Mouse (Mus musculus): ENCODE data around the gene Habp2. TPM values are rescaled to one million over a fixed set of nuclear protein-coding genes. Genes with fewer than 3 reads are reported as not detected.
"Not testable (repeated sequence)": the region's sequence is repeated elsewhere in the genome, so short reads cannot be mapped to it uniquely, and the experiment has no call there.

Habp2 gene
- polyA plus RNA-seq, 1 experiment from 2014 or later, result not detected

DNA sequence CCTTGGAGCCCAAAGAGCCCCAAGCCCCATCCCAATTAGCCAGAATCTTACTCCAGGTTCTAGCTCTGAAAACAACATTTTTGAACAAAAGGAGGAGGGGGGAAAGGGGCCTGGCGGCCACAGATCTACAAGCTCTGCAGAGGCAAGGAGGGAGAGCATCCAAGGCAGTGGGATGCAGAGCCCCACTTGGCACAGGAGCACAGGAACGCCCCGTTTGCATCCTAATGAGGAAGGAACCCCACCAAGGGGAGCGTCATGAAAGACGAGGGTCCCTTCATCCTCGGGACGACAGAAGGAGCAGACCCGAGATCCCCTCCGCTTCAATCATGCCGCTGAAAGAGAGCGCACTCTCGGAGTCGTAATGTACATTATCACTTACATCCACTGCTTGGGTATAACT, 59.8 kb downstream of the Habp2 start:
- Histone ChIP-seq H3K27me3 (ENCODE audit: insufficient read depth, poor library complexity, severe bottlenecking) (peaks cover 39% of the 10 kb centered on the region), H3K4me3 (no peak overlapping the region), H3K4me1 (replicated peaks) (peaks cover 32% of the 10 kb centered on the region), H3K9me3 (no peaks in the 10 kb centered on the region), H3K27ac (no peak overlapping the region), H3K36me3 (no peaks in the 10 kb centered on the region)
- WGBS, result 52% methylated on average over 13 of the region's 13 CpGs
- no peak for DNase-seq (ENCODE audit: low spot score)

DNA sequence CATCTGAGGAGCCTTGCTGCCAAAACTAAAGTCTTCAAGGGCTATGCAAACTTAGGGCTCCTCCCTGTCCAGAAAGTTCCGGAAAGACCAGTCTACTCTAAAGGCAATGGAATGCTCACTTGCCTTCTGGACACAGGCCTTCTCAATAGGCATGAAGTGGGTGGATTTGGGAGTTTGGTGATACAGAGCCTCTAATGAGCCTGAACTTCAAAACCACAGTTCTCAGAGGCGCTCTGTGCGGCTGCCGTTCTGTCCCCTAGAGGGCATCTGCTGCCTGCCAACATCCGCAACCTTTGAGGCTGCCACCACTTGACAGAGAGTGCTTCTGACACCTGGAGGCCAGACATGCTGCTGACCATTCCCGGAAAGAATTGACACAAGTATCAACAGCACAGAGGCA, 62.4 kb downstream of the Habp2 start:
- peaks cover 22% of the 10 kb centered on the region for H3K4me1 ChIP-seq (replicated peaks)
- H3K27me3 ChIP-seq (ENCODE audit: insufficient read depth, poor library complexity, severe bottlenecking), result peaks cover 22% of the 10 kb centered on the region
- no peak overlapping the region for H3K4me3 ChIP-seq
- no peaks in the 10 kb centered on the region for H3K36me3 ChIP-seq
- 36% methylated on average over 6 of the region's 6 CpGs for WGBS
- H3K9me3 ChIP-seq, result no peaks in the 10 kb centered on the region
- DNase-seq (ENCODE audit: low spot score), result peak; percentile 30
- H3K27ac ChIP-seq, result no peak overlapping the region

DNA sequence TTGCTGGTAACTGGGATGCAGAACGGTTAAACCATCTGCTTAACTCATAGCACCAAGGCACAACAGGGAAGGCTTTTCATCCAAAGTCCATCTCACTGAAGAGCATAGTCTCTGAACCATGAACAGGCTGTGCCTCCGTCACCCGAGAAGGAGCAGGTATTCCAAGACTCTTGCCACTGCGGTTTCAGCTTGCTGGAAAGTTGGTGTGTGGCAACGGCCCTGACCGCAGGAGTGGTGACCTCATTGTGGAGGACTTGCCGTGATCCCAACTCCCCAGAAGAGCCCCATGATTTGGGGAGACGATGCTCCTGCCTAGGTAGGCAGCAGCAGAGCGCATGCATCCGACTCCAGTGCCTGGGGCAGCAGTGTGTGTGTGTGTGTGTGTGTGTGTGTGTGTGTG, 66.8 kb downstream of the Habp2 start:
- Histone ChIP-seq H3K27me3 (ENCODE audit: insufficient read depth, poor library complexity, severe bottlenecking) (no peaks in the 10 kb centered on the region), H3K36me3 (no peaks in the 10 kb centered on the region), H3K4me1 (replicated peaks) (peaks cover 9% of the 10 kb centered on the region), H3K27ac (no peak overlapping the region), H3K9me3 (no peaks in the 10 kb centered on the region), H3K4me3 (no peak overlapping the region)
- no peak for DNase-seq (ENCODE audit: low spot score)
- 84% methylated on average over 10 of the region's 10 CpGs for WGBS

DNA sequence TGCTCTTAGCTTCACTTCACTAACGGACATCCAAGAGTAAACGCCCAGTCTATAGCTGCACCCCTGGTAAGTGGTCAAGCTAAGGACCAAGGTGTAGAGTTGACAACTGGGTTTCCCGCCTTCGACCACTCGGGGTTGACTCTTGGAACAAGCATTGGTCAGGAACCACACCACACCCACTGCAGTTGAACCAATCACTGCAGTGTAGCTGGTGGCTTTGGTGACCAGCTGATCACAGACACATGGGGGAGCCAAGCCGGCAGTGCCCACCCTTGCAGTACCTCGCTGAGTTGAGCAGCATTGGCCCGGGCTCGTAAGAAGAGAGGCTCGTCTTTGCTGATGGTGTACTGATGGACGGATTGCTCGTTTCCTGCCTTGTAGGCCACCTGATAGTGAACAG, 68.3 kb downstream of the Habp2 start:
- 88% methylated on average over 12 of the region's 12 CpGs for WGBS
- Histone ChIP-seq H3K36me3 (no peaks in the 10 kb centered on the region), H3K27me3 (ENCODE audit: insufficient read depth, poor library complexity, severe bottlenecking) (no peaks in the 10 kb centered on the region), H3K9me3 (no peaks in the 10 kb centered on the region), H3K4me1 (replicated peaks) (peaks cover 3% of the 10 kb centered on the region; the same call in 1 of the 2 replicates), H3K27ac (no peak overlapping the region), H3K4me3 (no peak overlapping the region)
- DNase-seq (ENCODE audit: low spot score), result no peak

DNA sequence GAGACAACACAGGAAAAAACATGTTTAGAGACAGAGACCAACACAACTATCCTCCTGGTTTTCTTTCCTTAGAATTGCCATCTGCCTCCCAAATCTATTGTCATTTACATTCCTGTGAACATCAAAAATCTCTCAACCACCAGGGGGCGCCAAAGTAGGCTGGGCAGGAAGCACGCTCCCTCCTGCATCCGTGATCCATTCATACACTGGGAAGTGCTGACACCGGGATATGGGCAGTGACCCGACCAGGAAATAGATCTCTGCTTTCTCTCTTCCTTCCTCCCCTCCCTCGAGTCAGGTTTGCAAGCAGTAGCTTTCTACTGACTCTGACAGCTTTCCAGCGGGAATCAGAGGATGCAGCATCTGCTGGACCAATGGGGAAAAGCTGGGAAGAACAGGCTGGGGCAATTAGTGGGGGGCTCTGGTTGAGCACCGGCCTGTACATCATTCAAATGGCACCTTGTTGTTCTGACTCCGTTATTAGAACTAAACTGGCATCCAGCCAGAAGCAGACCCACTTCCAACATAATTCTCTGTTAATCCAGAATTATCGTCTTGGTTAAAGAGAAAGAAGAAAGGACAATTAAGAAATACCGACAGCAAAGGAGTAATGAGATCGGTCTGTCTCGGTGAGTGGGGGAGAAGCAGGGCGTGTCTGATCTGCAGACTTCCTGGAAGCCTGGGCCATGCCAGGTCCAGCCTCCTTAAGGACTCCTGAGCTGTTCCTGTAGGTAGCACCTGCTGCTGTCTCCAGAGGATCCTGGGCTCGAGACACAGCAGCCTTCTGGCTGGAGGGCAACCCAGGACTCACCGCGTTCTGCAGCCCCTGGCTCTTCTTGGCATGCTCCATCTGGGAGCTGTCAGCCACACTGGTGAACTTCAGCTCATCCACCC, 69.8 kb downstream of the Habp2 start:
- DNase-seq (ENCODE audit: low spot score), result peak; percentile 68
- H3K27me3 ChIP-seq (ENCODE audit: insufficient read depth, poor library complexity, severe bottlenecking), result no peaks in the 10 kb centered on the region
- WGBS, result 47% methylated on average over 17 of the region's 17 CpGs
- no peaks in the 10 kb centered on the region for H3K9me3 ChIP-seq
- no peak overlapping the region for H3K4me3 ChIP-seq
- H3K4me1 ChIP-seq (replicated peaks), result no peaks in the 10 kb centered on the region
- no peak overlapping the region for H3K27ac ChIP-seq
- no peaks in the 10 kb centered on the region for H3K36me3 ChIP-seq

DNA sequence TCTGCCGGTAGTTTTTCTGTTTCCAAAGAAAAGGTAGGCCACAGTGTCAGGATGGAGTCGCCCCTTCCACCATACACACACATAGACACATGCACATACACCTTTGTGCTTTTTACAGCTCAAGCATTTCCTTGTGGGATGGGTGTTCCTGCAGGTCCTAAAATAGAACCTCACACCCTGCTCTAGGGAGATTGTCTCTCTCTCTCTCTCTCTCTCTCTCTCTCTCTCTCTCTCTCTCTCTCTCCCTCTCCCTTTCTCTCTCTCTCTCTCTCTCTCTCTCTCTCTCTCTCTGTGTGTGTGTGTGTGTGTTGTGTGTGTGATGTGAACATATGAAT, 70.4 kb downstream of the Habp2 start:
- not testable (repeated sequence) for H3K27ac ChIP-seq; H3K27me3 ChIP-seq (ENCODE audit: insufficient read depth, poor library complexity, severe bottlenecking); H3K4me3 ChIP-seq; H3K36me3 ChIP-seq; H3K4me1 ChIP-seq (replicated peaks); DNase-seq (ENCODE audit: low spot score); H3K9me3 ChIP-seq
- 84% methylated on average over 2 of the region's 2 CpGs for WGBS

DNA sequence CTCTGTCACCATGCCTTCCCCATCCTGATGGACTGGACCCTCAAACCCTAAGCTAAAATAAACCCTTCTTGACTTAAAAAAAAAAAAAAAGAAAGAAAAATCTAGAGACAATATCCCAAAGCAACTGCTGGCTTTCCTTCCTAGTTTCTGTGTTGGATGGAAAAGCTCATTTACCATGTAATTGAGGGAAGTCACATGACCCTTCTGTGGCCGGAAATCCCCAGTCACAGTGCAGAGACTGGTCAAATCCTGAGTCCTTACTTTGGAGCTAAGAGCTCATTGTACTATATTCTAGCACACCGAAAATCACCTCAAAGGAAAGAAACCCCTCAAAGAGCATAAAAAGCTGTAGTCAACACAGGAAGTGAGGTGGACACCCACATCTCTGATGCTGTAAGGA, 72.0 kb downstream of the Habp2 start:
- 76% methylated on average over 2 of the region's 2 CpGs for WGBS
- Histone ChIP-seq H3K36me3 (no peaks in the 10 kb centered on the region), H3K9me3 (no peaks in the 10 kb centered on the region), H3K27ac (no peak overlapping the region), H3K4me1 (replicated peaks) (0 out of 2 replicates have a peak, but pooled peaks cover 1% of the 10 kb centered on the region), H3K4me3 (no peak overlapping the region), H3K27me3 (ENCODE audit: insufficient read depth, poor library complexity, severe bottlenecking) (no peaks in the 10 kb centered on the region)
- no peak for DNase-seq (ENCODE audit: low spot score)

DNA sequence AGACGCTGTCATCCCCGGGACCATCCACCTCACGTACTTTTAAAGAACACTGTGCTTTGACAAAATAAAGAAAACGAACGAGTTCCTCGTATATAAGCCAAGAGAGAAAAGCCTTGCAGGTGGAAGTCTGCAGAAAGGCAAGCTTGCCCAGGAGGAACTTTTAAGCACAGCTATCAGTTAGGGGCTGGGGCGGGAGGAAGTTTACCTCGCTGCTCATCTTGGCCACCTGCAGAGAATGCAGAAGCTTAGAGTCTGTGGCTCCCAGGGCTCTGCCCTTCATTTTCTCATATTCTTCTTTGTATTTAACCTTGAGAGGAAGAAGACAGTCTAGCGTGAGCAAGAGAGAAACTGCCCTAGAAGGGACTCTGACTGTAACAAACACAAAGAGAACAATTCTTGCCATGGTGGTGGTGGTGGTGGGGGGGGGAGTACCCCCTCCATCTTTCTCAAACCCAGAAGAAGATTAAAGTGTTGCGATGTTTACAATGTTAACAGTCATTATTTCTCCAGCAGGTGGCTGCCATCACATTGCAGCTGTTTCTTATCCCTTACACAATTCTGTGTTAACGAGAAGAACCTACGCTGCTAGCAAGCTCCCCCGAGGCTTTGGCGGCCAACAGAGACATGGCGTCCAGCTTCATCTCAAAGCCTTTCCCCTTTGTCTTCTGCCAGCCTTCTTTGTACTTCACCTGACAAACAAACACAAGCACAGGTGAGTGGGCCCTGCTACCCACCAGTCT, 77.0 kb downstream of the Habp2 start:
- WGBS, result 77% methylated on average over 15 of the region's 15 CpGs
- no peak for DNase-seq (ENCODE audit: low spot score)

DNA sequence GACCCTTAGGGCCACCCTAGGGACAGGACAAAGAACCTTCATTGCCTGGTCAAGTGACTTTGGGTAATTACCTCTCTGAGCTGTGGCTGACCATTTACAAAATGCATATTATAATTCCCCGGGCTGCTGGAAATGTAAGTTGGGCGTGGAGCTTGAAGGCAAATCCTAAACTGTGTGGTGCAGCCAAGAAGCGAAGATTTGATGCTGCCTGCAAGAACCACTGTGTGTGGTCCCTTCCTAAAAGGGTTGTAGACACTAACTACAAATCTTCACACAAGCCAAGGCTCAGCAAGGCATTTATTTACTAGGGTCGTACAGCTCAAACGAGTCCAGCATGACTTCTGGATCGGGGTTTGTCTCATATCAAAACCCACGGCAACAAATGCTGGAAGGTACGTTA, 77.6 kb downstream of the Habp2 start:
- H3K27ac ChIP-seq, result no peak overlapping the region
- H3K4me1 ChIP-seq (replicated peaks), result peaks cover 12% of the 10 kb centered on the region; the same call in 1 of the 2 replicates
- DNase-seq (ENCODE audit: low spot score), result no peak
- no peaks in the 10 kb centered on the region for H3K9me3 ChIP-seq
- H3K4me3 ChIP-seq, result no peak overlapping the region
- no peaks in the 10 kb centered on the region for H3K27me3 ChIP-seq (ENCODE audit: insufficient read depth, poor library complexity, severe bottlenecking)
- WGBS, result 94% methylated on average over 8 of the region's 8 CpGs
- H3K36me3 ChIP-seq, result no peaks in the 10 kb centered on the region

More for the DNA sequence above, 77.0 kb downstream of the Habp2 start:
- no peaks in the 10 kb centered on the region for H3K36me3 ChIP-seq
- no peak overlapping the region for H3K4me3 ChIP-seq
- no peaks in the 10 kb centered on the region for H3K27me3 ChIP-seq (ENCODE audit: insufficient read depth, poor library complexity, severe bottlenecking)
- H3K4me1 ChIP-seq (replicated peaks), result peaks cover 12% of the 10 kb centered on the region; the same call in 1 of the 2 replicates
- no peaks in the 10 kb centered on the region for H3K9me3 ChIP-seq
- no peak overlapping the region for H3K27ac ChIP-seq

DNA sequence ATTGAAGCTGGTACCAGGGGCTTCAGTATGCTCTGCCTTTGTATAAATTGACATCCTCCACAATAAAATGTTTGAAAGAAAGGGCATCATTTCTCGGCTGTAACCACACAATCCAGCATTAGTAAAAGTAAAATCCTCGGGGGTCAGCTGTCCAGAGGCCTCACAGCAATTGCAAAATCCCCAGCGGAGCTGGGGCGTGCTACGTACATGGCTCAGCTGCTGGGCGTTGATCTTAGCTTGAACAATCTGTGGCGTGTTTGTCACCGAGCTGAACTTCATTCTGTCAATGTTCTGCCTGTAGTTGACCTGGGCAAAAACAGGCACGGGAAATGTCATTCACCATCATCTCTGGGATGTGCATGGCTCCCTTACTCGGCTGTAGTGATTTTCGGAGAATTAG, 79.2 kb downstream of the Habp2 start:
- Histone ChIP-seq H3K36me3 (no peaks in the 10 kb centered on the region), H3K4me3 (no peak overlapping the region), H3K27me3 (ENCODE audit: insufficient read depth, poor library complexity, severe bottlenecking) (no peaks in the 10 kb centered on the region), H3K9me3 (no peaks in the 10 kb centered on the region), H3K4me1 (replicated peaks) (peaks cover 12% of the 10 kb centered on the region; the same call in 1 of the 2 replicates), H3K27ac (no peak overlapping the region)
- no peak for DNase-seq (ENCODE audit: low spot score)
- WGBS, result 83% methylated on average over 11 of the region's 11 CpGs

DNA sequence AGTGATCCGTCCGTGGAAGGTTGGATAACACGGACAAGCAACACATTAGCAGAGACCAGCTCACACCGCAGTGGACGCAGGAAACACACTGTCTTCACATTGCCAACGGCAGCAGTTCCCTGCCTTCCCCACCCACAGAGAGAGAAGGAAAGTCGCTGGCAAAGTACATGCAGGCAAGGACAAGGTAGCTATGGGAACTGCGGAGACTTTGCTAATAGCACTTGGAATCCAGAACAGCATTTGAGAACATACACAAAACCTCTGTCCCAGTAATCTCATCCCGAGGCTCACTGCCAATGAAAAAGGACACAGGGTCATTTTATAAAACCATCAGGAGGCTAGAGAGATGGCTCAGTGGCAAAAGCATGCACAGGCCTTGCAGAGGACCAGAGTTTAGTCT, 79.7 kb downstream of the Habp2 start:
- Histone ChIP-seq H3K4me1 (replicated peaks) (peaks cover 12% of the 10 kb centered on the region; the same call in 1 of the 2 replicates), H3K27ac (no peak overlapping the region), H3K27me3 (ENCODE audit: insufficient read depth, poor library complexity, severe bottlenecking) (no peaks in the 10 kb centered on the region), H3K4me3 (no peak overlapping the region), H3K36me3 (no peaks in the 10 kb centered on the region), H3K9me3 (no peaks in the 10 kb centered on the region)
- WGBS, result 89% methylated on average over 9 of the region's 9 CpGs
- no peak for DNase-seq (ENCODE audit: low spot score)

DNA sequence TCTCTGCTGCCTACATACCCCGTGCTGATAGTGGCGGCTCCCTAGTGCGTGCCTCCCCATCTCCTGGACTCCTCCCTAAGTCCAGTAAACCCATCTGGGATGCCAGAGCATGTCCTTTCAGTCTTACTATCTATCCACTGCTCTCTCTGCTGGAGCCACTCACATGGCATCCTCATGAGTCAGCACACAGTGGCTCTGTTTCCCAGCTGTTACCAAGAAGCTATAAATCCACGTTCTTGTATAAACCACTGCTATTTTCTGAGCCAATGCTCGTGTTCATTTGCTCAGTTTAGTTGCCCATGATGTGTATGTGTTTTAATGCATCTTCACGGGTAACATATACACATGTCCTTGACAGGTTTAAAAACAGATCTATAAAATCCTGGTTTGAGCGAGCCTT, 80.8 kb downstream of the Habp2 start:
- WGBS, result 90% methylated on average over 7 of the region's 7 CpGs
- DNase-seq (ENCODE audit: low spot score), result no peak

DNA sequence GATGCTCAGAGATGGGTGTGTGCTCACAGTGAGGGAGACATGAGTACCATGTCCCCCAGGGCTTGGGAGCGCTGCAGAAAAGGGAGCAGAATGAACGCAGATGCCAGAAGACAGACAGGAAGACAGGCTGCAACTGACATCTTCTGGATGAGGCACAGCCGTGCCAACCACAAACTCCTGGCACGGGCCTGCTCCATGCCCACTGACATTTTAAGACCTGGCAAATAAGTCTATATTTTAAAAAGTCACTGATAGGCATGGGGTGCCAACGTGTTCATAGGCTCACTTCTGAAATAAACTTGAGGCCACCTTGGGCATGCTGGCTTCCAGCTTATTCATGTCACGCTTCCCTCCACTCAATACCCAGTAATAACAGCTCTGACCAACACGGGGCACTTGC, 82.0 kb downstream of the Habp2 start:
- no peak overlapping the region for H3K4me3 ChIP-seq
- H3K9me3 ChIP-seq, result no peaks in the 10 kb centered on the region
- H3K4me1 ChIP-seq (replicated peaks), result peaks cover 10% of the 10 kb centered on the region; the same call in 1 of the 2 replicates
- no peaks in the 10 kb centered on the region for H3K36me3 ChIP-seq
- no peak overlapping the region for H3K27ac ChIP-seq
- 90% methylated on average over 7 of the region's 7 CpGs for WGBS
- H3K27me3 ChIP-seq (ENCODE audit: insufficient read depth, poor library complexity, severe bottlenecking), result no peaks in the 10 kb centered on the region
- DNase-seq (ENCODE audit: low spot score), result no peak

More for the DNA sequence above, 80.8 kb downstream of the Habp2 start:
- Histone ChIP-seq H3K27me3 (ENCODE audit: insufficient read depth, poor library complexity, severe bottlenecking) (no peaks in the 10 kb centered on the region), H3K27ac (no peak overlapping the region), H3K4me3 (no peak overlapping the region), H3K36me3 (no peaks in the 10 kb centered on the region), H3K9me3 (no peaks in the 10 kb centered on the region), H3K4me1 (replicated peaks) (peaks cover 12% of the 10 kb centered on the region; the same call in 1 of the 2 replicates)

Measured in hindbrain, embryonic 10.5 days (tissue).